Mouse (Mus musculus): ENCODE measurements at regions not wholly inside any gene's neighbourhood (a gene's known extent, or its start where the extent isn't known, plus 50 kb on each side); places are given as distances from the start of the nearest gene placed in this dataset.

DNA sequence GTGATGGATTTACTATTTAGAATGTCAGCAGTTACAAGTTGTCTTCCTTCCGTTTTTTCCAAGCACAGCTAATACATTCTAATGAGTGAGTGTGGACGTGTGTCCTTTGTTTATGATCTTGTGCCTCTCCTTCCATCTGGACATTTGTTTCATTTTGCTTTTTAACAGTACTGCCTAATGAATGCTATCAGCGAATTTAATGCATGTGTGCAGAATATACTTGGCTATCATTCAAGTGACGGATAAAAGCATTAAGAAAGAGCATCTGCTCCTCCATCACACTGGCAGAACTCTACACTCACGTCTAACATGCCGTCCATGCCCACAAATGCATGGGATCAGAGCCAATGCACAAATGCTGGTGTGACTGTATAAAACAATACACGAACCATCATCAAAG, 156.0 kb downstream of the Cox18 start:
- TF ChIP-seq HCFC1 (IDR thresholded peaks at IDR 0.05; ENCODE audit: low read depth, low read length) (no peak), GABPA (IDR thresholded peaks at IDR 0.05; ENCODE audit: insufficient replicate concordance, low read depth, low read length) (no peak), EP300 (IDR thresholded peaks at IDR 0.05; ENCODE audit: low read length) (no peak), USF1 (IDR thresholded peaks at IDR 0.05; ENCODE audit: low read depth, low read length) (no peak), POLR2A (IDR thresholded peaks at IDR 0.05; ENCODE audit: low read depth, low read length) (no peak), SIN3A (IDR thresholded peaks at IDR 0.05; ENCODE audit: low read length) (no peak), MAFK (IDR thresholded peaks at IDR 0.05; ENCODE audit: insufficient replicate concordance, low read length) (no peak)

Data from CH12.LX (cell line).